Mouse (Mus musculus): ENCODE measurements around the gene Prc1. TPM values are rescaled to one million over a fixed set of nuclear protein-coding genes. Genes with fewer than 3 reads are reported as not detected.

Prc1 gene
- 12.9 and 13.2 TPM in 2 replicates for total RNA-seq (2014; rRNA removed)
- 13.3 and 14.1 TPM in 2 replicates for polyA plus RNA-seq (2015; fragmentation: Nextera tagmentation; extraction: Ambion mirVana)

DNA sequence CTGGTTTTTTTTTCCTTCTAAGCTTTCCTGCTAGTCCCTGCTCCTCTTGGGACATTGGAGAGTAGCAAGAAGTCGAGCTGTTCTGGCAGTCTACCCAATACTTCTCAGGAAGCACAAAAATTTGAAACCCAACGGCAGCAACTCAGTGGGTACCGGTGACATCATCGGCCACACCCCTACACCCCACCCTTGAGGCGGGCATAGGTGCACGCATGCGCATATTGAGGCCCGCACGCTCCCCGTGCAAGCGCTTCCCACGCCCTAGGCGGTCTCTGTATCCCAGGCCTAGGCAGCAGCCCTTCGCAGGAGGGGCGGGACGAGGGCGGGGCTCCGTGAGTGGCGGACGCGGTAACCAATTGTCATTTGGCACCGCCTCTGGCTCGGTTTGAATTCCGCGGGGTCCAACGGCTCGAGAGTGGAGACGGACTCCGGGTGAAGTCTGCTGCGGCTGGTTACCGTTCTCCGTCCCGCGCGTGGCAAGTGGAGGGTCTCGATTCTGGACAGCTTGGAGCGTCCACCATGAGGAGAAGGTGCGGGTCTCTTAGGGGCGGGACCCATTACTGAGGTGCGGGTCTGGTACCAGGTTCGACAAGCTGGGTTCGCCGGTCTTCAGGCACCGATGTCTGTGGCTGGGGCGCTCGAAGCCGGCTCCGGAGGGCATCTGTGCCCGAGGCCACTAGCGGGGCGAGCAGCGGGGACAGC is at the start of gene Prc1:
Prc1 (plus strand) TSS at position 389 of the 702 bp plus-strand sequence.
- no peaks in the 10 kb centered on the region for H3K9me3 ChIP-seq (ENCODE audit: low read length)
- peak; percentile 97 for ATAC-seq (ENCODE audit: low FRiP score)

DNA sequence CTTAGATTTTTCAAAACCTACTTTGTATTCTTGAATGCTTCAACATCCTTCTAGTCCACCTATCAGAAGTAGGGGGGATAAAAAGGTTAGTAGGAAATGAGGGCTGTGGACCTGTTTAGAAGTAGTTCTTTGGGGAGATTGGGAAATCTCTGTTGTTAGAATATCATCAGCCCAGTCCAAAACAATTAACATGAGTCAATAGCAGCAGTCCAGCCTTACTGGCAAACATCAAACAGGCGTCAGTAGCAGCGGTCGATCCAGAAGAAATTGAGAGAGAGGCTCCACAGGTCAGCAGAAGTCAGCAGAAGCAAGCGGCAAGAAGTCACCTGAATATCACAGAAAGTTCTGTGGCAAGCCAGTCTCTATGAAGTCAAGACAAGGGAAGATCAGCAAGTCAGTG is 49.4 kb upstream of the Prc1 start:
- TF ChIP-seq CTCF (IDR thresholded peaks at IDR 0.05): no peak
- no peaks in the 10 kb centered on the region for H3K9me3 ChIP-seq (ENCODE audit: low read length)
- no peak overlapping the region for H3K4me3 ChIP-seq (ENCODE audit: low read depth, low read length)
- no peaks in the 10 kb centered on the region for H3K27me3 ChIP-seq (ENCODE audit: insufficient read depth, low read length)
- H3K9ac ChIP-seq (replicated peaks; ENCODE audit: low read length, poor library complexity, severe bottlenecking): no peak overlapping the region
- no peak overlapping the region for H3K4me2 ChIP-seq (ENCODE audit: low read depth, low read length, poor library complexity, severe bottlenecking)
- no peak overlapping the region for H3K27ac ChIP-seq (ENCODE audit: low read depth, low read length)
- H3K36me3 ChIP-seq (ENCODE audit: insufficient read depth, low read length): peaks cover 5% of the 10 kb centered on the region
- DNase-seq (ENCODE audit: low spot score) (no peak), ATAC-seq (ENCODE audit: low FRiP score) (no peak)
- H3K4me1 ChIP-seq (ENCODE audit: insufficient read depth, low read length): no peaks in the 10 kb centered on the region
- 93% methylated on average over 4 of the region's 4 CpGs for WGBS

More for the DNA sequence above, at the start of gene Prc1:
- 0 out of 2 replicates have a peak, but pooled peaks have one; percentile 3 for TF ChIP-seq CTCF (IDR thresholded peaks at IDR 0.05)
- H3K4me2 ChIP-seq (ENCODE audit: low read depth, low read length, poor library complexity, severe bottlenecking): peak within 1 kb of the TSS; percentile 98
- peak; percentile 98 for DNase-seq (ENCODE audit: low spot score)
- no peaks in the 10 kb centered on the region for H3K27me3 ChIP-seq (ENCODE audit: insufficient read depth, low read length)
- H3K4me3 ChIP-seq (ENCODE audit: low read depth, low read length): peak within 1 kb of the TSS; percentile 68
- under 1% methylated on average over 52 of the region's 52 CpGs for WGBS
- H3K36me3 ChIP-seq (ENCODE audit: insufficient read depth, low read length): peaks cover 9% of the 10 kb centered on the region
- peak within 1 kb of the TSS; percentile 50; the same call in 1 of the 2 replicates for H3K9ac ChIP-seq (replicated peaks; ENCODE audit: low read length, poor library complexity, severe bottlenecking)
- no peaks in the 10 kb centered on the region for H3K4me1 ChIP-seq (ENCODE audit: insufficient read depth, low read length)
- peak within 1 kb of the TSS; percentile 3; the same call in 1 of the 2 replicates for H3K27ac ChIP-seq (ENCODE audit: low read depth, low read length)

DNA sequence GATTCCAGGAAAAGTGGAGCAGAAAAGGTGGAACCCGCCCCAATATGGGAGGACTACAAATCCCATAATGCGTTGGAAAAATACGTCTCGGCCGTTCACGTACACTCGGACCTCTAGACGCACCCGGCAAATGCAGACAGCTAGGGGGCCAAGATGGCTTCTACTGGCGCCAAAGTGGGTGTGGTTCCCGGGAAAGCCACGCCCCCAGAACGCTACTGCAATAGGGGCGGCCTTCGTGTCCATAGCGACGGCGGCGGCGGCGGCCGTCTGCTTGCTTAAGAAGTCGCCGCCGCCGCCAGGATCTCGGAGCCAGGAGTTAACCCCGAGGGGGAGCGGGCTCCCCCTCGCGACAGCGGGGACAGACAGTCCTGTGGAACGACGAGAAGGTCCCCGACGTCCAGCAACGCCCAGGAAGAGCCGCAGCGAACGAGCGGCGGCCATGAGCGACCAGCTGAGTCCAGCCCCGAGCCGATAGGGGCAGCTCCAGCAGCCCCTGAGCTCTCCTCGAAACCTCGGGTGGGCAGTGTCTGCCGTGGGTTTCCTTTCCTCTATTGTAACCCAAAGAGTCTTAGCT is 48.0 kb upstream of the Prc1 start, which contains the start of gene Ttll13:
Ttll13 (plus strand) TSS at position 229 of the 574 bp plus-strand sequence.
- DNase-seq (ENCODE audit: low spot score) (peak; percentile 99), ATAC-seq (ENCODE audit: low FRiP score) (peak; percentile 97)
- peak; percentile 72 for TF ChIP-seq CTCF (IDR thresholded peaks at IDR 0.05)
- Histone ChIP-seq H3K4me2 (ENCODE audit: low read depth, low read length, poor library complexity, severe bottlenecking) (peak within 1 kb of the TSS; percentile 50), H3K4me3 (ENCODE audit: low read depth, low read length) (peak within 1 kb of the TSS; percentile 51), H3K27ac (ENCODE audit: low read depth, low read length) (peak within 1 kb of the TSS; percentile 77), H3K9me3 (ENCODE audit: low read length) (no peaks in the 10 kb centered on the region), H3K4me1 (ENCODE audit: insufficient read depth, low read length) (no peaks in the 10 kb centered on the region), H3K36me3 (ENCODE audit: insufficient read depth, low read length) (no peaks in the 10 kb centered on the region), H3K27me3 (ENCODE audit: insufficient read depth, low read length) (no peaks in the 10 kb centered on the region), H3K9ac (replicated peaks; ENCODE audit: low read length, poor library complexity, severe bottlenecking) (peak within 1 kb of the TSS; percentile 50)
- WGBS: under 1% methylated on average over 47 of the region's 48 CpGs

GRCm38 (mm10) chr7:80246859-80247258 is 47.4 kb upstream of the Prc1 start:
- Histone ChIP-seq H3K4me3 (ENCODE audit: low read depth, low read length) (peak overlapping the region; percentile 51), H3K27me3 (ENCODE audit: insufficient read depth, low read length) (no peaks in the 10 kb centered on the region), H3K27ac (ENCODE audit: low read depth, low read length) (peak overlapping the region; percentile 77), H3K4me2 (ENCODE audit: low read depth, low read length, poor library complexity, severe bottlenecking) (peak overlapping the region; percentile 50; the same call in 1 of the 2 replicates), H3K9ac (replicated peaks; ENCODE audit: low read length, poor library complexity, severe bottlenecking) (no peak overlapping the region), H3K9me3 (ENCODE audit: low read length) (no peaks in the 10 kb centered on the region), H3K4me1 (ENCODE audit: insufficient read depth, low read length) (no peaks in the 10 kb centered on the region), H3K36me3 (ENCODE audit: insufficient read depth, low read length) (no peaks in the 10 kb centered on the region)
- DNase-seq (ENCODE audit: low spot score): no peak
- 71% methylated on average over 7 of the region's 7 CpGs for WGBS
- TF ChIP-seq CTCF (IDR thresholded peaks at IDR 0.05): no peak
- no peak for ATAC-seq (ENCODE audit: low FRiP score)

DNA sequence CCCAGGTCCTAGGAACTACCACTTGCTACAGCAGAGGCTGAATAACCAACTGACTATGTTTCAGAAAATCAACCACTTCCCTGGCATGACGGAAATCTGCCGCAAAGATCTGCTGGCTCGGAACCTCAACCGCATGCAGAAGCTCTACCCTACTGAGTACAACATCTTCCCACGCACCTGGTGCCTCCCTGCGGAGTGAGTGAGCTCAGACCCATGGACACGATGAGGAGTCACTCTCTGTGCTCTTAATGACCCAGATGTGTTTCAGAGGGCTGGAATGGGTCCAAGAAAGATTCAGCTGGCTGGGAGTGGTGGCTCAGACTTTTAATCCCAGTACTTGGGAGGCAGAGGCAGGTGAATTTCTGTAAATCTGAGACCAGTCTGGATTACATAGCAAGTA is 41.8 kb upstream of the Prc1 start:
- no peak overlapping the region for H3K27ac ChIP-seq (ENCODE audit: low read depth, low read length)
- H3K36me3 ChIP-seq (ENCODE audit: insufficient read depth, low read length): no peaks in the 10 kb centered on the region
- DNase-seq (ENCODE audit: low spot score) (no peak), ATAC-seq (ENCODE audit: low FRiP score) (no peak)
- H3K4me1 ChIP-seq (ENCODE audit: insufficient read depth, low read length): no peaks in the 10 kb centered on the region
- no peak overlapping the region for H3K9ac ChIP-seq (replicated peaks; ENCODE audit: low read length, poor library complexity, severe bottlenecking)
- no peak overlapping the region for H3K4me3 ChIP-seq (ENCODE audit: low read depth, low read length)
- no peak for TF ChIP-seq CTCF (IDR thresholded peaks at IDR 0.05)
- peaks cover 17% of the 10 kb centered on the region for H3K27me3 ChIP-seq (ENCODE audit: insufficient read depth, low read length)
- H3K4me2 ChIP-seq (ENCODE audit: low read depth, low read length, poor library complexity, severe bottlenecking): no peak overlapping the region
- no peaks in the 10 kb centered on the region for H3K9me3 ChIP-seq (ENCODE audit: low read length)
- WGBS: 80% methylated on average over 7 of the region's 7 CpGs

GRCm38 (mm10) chr7:80252886-80253285 is 41.4 kb upstream of the Prc1 start:
- Histone ChIP-seq H3K4me2 (ENCODE audit: low read depth, low read length, poor library complexity, severe bottlenecking) (no peak overlapping the region), H3K36me3 (ENCODE audit: insufficient read depth, low read length) (no peaks in the 10 kb centered on the region), H3K9ac (replicated peaks; ENCODE audit: low read length, poor library complexity, severe bottlenecking) (no peak overlapping the region), H3K27me3 (ENCODE audit: insufficient read depth, low read length) (peaks cover 20% of the 10 kb centered on the region), H3K4me1 (ENCODE audit: insufficient read depth, low read length) (no peaks in the 10 kb centered on the region), H3K27ac (ENCODE audit: low read depth, low read length) (no peak overlapping the region), H3K4me3 (ENCODE audit: low read depth, low read length) (no peak overlapping the region), H3K9me3 (ENCODE audit: low read length) (no peaks in the 10 kb centered on the region)
- ATAC-seq (ENCODE audit: low FRiP score) (no peak), DNase-seq (ENCODE audit: low spot score) (no peak)
- TF ChIP-seq CTCF (IDR thresholded peaks at IDR 0.05): no peak
- 89% methylated on average over 11 of the region's 11 CpGs for WGBS
